Mouse (Mus musculus) layer of hippocampus, adult 11-12 months (tissue): Measurements from ENCODE around the gene Ccdc146.

Experiments used
- DNase-seq: peaks from one replicate; pipeline ENCODE4 v3.0.0; 2022; ENCODE audit warnings: low spot score

Ccdc146 gene

DNA sequence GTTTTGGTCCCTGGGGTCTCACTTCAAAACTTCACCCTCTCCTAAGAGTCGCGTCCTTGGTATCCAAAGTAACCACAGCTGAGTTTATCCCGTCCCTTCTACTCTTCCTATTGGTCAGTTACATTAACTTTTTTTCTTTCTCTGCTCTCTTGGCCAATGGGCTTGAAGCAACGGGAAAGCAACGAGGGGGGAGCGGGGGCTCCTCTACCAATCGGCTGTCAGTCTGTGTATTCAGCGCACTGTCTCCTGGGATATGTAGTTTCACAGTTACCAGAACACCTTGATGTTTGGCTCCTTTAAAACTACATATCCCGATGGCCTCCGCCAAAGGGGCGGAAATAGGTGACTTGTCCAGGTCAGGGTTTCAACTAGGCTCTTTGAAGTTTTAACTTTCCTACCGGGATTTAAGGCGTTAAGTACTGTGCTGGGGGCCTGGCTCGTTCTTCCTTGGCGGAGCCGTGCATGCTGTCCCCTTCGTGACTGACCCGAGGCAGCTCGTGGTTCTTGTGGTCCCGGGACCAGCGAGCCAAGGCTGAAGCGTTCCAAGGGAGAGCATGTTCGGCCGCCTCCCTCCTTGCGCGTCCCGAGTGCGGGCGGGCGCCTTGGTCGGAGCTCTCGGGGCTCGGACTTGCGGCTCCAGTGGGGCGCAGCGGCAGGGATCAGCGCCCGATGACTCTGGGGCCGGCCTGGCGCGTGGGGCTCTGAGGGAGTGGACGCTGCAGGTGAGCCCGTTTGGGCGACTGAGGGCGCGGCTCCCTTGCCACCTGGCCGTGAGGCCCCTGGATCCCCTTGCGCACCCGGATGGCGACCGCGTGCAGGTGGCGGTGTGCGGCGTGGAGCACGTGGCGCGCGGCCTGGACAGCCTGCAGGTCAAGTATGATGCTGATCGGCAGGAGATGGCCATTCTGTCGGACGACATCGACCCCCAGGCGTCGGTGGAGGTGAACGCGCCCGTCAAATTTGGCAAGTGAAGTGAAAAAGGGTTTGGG is at the start of gene Ccdc146, which contains the start of gene Fam185a:
Ccdc146 (minus strand) TSS at position 64 of the 989 bp plus-strand sequence.
Fam185a (plus strand) TSS at position 345 of the 989 bp plus-strand sequence.
- peak; percentile 97 for DNase-seq

DNA sequence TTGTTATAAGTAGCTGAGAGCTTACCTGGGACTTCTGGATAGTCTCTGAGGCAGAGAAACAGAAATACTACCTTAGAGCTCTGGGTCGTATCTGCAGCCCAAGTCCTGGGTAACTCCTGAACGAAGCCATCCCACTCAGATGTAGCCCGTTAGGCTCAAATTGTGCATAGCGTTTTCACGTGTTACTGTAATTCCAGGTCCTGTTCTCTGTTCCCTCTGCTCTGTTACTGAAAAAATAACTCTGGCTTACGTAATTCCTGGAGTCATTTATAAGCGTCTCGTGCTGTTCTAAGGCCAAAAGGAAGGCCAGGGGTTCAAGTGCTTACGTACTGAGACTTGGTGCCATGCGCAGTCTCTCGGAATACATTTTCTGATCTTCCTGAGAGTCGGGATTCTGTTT is 43.6 kb upstream of the Ccdc146 start:
- no peak for DNase-seq

DNA sequence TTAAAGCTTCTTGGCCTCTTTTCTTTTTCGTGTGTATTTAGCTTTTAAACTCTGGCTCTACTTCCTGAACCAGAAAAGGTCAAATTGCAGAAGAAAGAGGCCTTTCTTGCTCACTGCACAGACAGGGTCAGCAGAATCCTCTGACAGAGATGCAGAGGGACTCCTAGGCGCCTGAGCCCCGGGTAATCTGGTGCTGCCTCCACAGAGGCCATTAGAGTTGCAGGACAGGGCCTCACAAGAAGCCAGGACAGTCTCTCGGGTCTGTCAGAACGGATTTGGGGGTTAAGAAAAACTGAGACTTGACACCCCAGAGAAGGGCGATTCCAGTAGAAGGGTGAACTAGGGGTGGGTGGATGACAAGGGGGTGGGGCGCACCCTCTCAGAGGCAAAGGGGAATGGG is 42.9 kb upstream of the Ccdc146 start:
- no peak for DNase-seq

DNA sequence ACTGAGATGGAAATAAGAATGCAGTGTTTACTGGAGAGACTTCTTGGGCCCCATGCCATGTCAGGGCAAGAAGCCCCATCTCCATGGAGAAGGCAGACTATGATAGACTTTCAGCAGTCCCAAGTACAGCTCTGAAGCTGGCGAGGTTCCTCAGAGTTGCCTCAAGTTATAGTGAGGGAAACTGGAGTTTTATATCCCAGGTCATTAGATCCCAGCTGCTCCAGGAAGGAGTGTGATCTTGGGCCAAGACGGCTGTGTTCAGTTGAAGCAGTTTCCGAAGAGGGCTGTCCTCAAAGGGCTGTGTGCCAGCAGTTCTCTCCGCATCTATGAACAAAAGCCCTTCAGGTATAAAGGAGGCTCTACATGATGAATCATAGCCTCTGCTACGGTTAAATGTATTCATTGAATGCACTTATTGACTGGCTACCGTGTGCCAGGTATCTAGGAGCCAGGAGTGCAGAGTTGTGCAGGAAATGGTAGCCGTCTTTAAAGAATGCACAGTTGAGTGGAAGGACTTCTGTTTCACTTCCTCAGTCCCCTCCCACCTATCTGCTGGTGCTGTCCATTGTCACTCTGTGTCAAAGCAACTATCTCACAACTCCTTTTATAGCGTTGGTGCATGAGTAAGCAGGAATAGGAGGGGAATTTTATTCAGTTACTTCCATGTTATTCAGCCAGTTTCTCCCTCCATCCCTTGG is 16.5 kb upstream of the Ccdc146 start:
- no peak for DNase-seq

DNA sequence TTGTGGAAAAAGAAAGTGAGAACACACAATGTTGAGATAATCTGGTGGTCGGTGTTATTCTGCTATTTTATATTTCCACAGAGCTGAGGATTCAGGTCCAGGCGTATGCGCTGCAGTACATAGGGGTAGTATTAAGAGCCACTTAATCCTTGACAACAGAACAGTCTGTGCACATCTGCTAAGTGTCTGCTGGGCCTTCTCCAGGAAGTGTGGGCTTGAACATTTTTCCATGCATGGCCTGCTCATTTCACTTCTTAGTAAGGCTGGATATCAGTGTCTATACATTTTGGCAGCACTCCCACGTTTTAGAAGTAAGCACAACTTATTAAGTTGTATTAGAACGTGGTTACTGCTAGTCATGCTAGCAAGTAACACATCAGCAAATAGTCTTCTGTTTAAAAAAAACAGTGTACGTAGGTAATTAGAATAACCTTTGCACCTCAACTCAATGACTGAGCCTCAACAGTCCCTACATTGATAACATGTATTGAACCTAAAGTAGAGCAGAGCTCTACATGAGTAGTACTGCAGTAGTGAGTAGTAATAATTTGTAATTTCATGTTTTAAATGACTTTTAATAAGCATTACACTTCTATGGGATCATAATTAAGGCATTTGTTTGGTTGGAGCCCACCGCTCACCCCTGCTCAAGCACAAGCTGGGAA is 15.1 kb upstream of the Ccdc146 start:
- DNase-seq, result no peak

DNA sequence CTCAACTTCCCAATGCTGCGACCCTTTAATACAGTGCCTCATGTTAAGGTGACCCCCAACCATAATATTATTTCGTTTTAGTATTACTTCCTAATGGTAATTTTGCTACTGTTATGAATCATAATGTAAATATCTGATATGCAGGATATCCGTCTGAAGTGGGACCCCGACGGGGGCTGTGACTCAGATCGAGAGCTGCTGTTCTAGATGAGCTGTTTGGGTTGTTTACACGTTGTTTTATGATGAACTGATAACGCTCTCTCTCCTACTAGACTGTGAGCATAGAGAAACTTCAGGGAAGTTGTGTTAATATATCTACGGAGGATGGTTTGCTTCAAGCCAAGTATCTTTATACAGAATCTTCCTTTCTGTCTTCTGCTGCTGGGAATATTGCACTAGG is 14.0 kb upstream of the Ccdc146 start:
- no peak for DNase-seq

DNA sequence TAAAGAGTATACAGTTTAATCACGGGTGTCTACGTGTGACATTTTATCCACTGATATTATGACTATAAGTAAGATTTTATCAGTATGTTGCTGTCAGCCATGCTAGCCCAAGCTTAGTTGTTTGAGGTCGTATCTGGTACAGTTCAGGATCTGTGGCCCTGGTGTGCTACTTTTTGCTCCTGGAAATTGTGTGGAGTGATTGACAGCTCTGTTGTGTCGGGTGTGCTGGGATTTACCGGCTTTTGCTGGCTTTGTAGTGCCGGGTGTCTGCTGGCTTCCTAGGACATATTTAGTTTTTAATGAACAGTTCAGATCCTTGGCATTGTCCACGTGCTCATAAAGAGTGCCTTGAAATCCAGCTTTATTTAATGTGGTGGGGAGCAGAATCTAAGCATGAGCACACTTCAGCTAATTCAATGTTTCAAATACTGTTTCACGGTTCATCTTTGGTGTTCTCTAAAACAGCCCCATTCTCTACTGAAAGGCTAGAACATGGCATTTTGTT is 12.0 kb upstream of the Ccdc146 start:
- DNase-seq, result no peak

DNA sequence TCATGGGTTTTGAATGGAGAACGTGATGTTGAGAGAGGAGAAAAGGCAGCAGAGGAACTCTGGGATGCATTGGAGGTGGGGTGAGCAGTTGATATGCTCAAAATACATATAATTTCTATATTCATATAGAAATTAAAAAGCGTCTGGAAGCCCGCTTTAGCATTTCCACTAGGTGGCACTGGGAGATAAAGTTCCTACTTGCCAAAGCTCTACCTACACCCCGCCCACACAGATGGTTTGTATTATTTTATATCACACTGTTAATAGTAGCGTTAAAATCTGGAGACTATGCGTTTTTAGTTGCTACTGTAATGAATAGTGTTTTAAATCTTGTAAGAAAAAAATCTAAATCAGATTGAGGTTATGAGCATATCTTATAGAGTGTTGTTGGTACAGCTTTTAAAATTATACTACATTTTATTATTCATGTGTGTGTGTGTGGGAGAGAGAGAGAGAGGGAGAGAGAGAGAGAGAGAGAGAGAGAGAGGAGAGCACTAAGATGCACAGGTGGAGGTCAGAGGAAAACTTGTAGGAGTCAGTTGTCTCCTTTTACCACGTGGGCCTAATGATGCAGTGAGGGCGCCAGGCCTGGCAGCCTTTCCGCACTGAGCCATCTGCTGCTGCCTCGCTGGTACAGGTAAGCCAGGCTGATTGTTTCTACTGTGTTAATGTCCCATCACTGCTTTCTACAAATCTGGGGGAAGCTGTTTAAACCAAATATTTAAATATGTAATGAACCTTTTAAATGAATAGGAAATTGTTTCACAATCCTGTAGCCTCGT is 9.9 kb upstream of the Ccdc146 start:
- peak; percentile 30 for DNase-seq

DNA sequence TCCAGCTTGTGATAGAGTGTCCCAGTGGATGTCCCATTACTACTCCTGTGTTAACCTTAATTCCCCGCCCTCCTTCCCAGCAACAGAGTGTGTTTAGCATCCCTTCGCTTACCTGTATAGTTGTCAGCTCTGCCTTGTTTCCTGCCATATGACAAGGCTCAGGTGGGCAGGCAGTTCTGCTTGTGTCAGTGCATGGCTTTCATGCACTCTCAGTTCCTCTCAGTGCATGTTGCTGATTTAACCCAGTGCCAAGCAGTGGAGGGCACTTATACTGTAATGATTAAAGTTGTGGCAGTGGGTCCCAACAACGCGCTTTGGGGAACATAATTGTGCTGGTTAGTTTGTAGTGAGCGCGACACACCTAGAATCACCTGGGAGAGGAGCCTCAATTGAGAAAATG is 2.2 kb upstream of the Ccdc146 start:
- DNase-seq, result no peak

DNA sequence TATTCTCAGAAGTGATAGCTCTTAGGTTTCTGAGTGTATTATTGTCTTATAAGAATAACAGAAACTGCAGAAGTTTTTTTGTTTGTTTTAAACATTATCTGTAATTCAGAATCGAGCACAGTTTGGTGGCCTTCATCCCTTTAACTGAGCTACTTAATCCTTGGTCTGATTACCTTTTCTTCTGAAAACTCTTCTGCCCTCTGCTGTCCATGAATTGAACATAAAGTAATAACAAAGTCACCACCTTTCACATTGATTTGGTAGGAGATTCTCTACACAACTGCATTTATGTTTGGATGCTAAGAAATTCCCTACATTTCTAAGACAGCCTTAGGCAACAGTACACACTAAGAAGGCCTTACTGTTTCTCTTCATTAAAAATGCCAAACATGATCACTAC is 3.9 kb downstream of the Ccdc146 start:
- no peak for DNase-seq

DNA sequence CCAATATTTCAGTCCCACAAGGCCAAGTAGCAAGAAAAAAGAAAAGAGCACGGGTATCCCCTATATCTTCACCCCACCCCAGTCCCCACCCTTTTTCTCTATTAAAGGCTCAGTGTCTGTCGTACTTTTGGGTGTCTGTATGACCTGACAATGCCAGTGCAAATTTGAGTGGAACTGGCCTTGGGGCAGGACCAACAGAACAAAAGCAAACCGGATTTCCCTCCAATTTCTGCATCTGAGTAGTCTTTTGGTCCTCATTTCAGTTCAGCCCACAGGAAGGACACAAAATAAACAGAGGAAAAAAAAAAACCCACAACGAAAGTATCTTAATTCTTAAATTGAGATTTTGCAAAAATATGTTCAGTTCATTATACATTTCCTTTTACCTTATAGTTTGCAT is 5.9 kb downstream of the Ccdc146 start:
- no peak for DNase-seq

DNA sequence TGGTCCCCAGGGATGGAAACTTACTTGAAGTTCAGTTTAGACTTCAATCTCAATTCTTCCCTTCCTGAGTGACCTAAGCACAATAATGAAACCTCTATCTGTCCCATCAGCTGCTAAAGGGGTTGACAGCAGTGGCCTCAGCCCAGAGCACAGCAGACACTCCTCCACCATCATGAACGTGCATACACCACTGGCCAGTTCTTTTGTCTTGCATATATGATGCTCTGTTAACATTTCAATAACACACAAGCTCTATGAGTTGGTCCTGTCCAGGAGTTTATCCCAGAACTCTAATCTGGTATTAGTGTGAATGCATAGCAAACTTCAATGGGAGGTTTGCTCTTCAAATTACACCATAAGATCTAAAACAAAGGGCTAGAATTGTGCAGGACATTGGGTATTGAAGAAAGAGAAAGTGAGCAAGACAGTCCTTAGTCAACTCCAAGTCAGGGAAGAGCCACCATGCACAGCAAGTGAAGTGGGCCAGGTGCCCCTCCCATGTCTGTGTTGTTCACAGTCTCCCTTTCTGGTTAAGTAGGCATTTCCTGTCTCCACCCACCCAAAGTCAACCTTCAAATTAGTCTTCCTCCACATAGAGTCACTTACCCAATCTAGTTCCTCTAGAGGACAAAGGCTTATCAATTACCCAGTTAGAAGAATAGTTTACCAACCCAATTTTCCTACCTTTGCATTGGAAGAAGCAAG is 10.2 kb downstream of the Ccdc146 start:
- DNase-seq, result no peak

DNA sequence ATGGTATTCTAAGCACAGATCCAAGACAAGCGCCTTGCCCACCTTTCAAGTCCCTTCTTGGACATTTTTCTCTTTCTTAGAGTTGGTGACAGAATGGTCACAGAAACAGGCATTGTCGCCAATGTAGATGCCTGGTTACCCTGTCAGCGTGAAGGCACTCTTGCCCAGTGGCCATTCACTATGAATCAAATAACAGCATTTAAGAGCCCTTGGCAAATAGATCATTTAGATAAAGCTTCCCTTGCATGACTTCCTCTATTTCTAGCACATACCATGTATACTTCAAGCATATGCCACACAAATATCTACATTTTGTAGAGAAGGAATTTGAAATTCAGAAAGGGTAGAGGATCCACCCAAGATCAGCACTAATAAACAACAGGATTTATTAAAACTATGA is 11.2 kb downstream of the Ccdc146 start:
- no peak for DNase-seq

DNA sequence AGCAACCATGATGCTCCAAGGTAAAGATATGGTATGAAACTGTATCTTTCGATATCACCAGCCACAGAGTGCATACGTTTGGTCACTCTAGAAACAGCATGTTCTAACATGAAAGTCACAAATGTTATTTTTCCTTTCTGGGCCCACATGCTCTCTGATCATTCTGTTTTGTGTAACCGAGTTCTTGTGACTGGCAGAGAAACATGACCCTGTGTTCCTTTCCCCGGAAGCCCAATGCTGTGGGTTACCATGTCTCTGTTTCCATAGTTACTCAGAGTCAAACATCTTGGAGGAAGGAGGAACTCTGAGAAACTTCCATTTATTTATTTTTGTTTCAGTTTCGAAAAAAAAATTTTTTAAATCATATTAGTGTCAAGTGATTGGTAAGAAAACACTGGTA is 12.4 kb downstream of the Ccdc146 start:
- DNase-seq, result no peak

DNA sequence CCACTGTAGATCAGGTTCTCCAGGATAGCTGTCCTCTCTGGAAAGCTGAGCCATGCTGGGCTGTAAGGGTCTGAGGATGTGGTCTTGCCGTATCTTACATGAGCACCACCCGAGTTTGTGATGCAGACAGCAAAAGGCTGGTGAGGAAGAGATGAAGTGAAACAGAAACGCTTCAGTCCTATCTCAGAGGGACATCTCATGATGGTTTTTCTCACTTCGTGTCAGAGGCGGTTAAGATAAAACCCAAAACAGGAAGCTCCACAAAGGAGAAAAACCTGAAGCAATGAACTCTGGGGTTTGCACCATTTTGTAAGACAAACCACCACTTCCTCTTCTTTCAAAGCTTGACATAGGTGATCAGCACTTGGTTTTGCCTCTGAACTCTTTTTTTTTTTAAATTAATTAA is 13.2 kb downstream of the Ccdc146 start:
- no peak for DNase-seq

DNA sequence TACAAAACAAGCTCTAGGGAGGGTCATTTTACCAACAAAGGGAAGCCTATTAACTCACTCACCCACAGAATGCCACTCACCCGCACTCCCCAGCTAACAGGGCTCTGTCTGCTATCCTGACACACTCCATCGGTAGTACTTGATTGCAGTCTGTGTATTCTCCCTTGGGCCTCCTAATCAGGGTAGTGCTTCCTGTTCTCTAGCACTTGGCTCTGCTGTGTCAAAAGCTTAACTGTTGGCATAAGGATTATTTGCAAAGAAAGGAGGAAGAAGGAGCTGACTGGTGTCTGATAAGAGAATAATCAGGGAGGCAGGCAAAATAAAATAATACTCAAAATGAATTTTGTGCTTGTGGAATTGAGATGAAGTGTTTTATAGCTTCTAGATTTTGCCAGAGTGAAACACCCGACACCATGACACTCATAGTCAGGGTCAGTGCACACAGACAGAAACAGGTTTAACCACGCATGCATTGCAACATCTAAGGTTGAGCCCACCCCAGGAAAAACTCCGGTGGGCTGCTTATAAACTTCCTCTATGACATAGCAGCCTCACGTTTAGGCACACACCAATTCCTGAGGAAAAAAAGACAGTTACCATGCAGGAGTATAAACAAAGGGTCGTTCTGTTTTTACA is 29.2 kb downstream of the Ccdc146 start:
- no peak for DNase-seq

DNA sequence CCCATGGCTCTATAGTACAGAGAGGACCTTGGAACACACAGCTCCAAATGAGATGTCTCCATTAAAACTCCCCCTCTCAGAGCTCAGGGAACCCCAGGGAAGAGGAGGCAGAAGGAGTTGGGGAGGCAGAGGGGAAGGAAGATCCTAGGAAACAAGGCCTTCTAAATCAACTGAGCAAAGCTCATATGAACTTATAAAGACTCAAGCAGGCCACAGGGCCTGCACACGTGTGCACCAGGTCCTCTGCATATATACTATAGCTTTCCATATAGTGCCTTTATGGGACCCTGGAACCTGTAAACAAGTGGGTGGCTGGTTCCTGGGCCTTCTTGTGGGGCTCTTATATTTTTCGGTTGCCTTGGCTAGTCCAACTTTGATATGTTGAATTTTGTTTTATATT is 29.9 kb downstream of the Ccdc146 start:
- DNase-seq, result no peak

DNA sequence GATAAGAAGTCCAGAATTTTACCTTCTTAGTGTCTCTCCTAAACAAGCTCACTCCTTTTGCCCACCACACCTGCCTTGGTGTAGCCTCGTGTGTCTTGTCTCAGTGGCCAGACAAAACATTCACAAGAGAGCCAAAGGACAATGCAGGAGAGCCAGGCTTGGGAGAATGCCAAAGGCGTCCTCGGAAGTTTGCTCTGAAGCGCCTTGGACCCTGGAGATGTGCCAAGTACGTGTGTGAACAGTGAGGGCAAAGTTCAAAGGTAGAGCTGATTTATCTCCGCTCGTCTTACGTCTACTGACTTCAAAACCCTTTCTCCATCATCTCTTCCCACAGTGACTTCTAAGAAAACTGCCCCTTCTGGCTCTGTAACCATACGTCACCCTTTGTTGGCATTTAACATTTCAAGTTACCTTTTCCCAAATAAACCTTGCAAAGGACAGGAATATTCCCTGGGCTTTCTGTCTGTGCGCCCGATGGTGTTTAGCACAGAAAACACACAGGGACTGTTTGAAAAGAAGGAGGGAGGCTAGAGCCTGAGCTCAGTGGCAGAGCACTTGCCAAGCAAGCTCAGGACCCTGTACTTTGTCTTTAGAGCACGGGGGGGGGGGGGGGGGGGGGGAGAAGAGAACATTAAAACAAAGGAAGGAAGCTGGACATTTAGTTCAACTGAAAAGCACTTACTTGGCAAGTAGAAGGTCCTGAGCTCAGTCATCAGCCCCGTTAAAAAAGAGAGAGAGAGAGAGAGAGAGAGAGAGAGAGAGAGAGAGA is 32.7 kb downstream of the Ccdc146 start:
- DNase-seq, result no peak

DNA sequence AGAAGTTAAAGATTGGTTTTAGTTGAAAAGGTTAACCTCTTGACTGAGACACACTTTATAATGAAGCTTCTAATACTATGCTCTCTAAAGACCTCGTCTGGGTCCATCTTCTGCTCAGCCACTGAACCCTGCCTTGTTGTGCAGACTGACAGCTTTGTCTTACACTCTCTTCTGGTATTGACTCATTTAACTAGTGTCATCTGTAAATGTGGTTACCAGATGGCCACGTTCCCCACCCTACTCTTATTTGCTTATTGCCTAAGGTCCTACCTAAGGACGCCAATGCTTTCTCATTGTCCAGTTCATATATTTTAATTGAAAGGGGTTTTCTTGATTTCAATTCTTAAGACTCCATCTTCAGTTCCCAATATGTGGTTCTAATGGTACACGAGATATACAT is 35.6 kb downstream of the Ccdc146 start:
- DNase-seq, result no peak

DNA sequence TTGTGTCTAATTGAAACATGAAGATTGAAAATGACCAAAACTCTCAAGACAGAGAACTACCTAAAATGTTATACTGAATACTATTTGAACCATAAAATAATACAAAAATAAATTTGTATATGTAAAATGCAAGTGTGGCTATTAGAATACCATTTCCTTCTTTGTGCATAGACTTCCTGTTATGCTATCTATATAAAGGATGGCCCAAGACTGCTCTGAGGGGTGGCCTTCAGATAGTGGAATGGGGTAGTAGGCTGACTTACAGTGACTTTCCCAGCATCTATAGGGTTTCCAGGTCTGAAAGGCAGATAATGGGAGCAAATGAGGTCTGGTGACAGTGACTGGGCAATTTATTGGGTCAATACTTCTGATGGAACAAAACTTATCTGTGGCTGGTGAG is 37.1 kb downstream of the Ccdc146 start:
- no peak for DNase-seq
